Mouse (Mus musculus): Measurements from ENCODE around the gene Tmem163. TPM values are rescaled to one million over a fixed set of nuclear protein-coding genes. Genes with fewer than 3 reads are reported as not detected.

Gene Tmem163
- polyA plus RNA-seq, 1 experiment from 2014 or later: 50.5 TPM

GRCm38 (mm10) chr1:127482911-127483310, 196.4 kb downstream of the Tmem163 start:
- Histone ChIP-seq H3K36me3 (ENCODE audit: control insufficient read depth, insufficient read depth, low read length) (no peaks in the 10 kb centered on the region), H3K27ac (ENCODE audit: low read depth, low read length) (no peak overlapping the region), H3K9ac (ENCODE audit: low read depth, low read length) (no peak overlapping the region), H3K27me3 (replicated peaks; ENCODE audit: control insufficient read depth, insufficient read depth, low read length) (no peaks in the 10 kb centered on the region), H3K4me1 (ENCODE audit: control insufficient read depth, insufficient read depth, low read depth, low read length) (no peaks in the 10 kb centered on the region), H3K4me2 (ENCODE audit: low read length) (no peak overlapping the region), H3K9me3 (ENCODE audit: control insufficient read depth, low read length) (no peaks in the 10 kb centered on the region), H3K4me3 (ENCODE audit: low read length) (no peak overlapping the region)
- no peak for ATAC-seq
- WGBS: 74% methylated on average over 10 of the region's 10 CpGs

DNA sequence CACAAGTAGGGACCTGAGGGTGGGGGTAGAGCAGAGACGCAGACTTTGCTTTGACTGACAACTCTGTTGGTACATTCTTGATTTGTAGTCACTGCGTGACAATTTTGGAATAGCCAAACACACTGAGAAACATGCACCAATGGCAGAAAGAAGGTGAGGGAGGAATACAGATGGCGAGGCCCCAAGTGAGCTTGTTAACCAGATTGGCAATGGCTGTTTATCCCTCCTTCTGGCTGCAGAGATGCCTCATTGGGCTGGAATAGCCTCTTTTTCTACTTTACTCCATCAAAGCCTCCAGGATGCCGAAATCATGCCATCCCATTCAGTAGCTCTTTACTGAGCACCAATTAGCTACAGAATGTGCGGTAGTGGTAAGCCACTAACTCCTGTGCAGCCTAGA, 203.6 kb downstream of the Tmem163 start:
- Histone ChIP-seq H3K36me3 (ENCODE audit: control insufficient read depth, insufficient read depth, low read length) (no peaks in the 10 kb centered on the region; the same call in 1 of the 2 replicates), H3K4me3 (ENCODE audit: low read length) (no peak overlapping the region), H3K27ac (ENCODE audit: low read depth, low read length) (no peak overlapping the region), H3K27me3 (replicated peaks; ENCODE audit: control insufficient read depth, insufficient read depth, low read length) (no peaks in the 10 kb centered on the region), H3K9ac (ENCODE audit: low read depth, low read length) (no peak overlapping the region), H3K4me1 (ENCODE audit: control insufficient read depth, insufficient read depth, low read depth, low read length) (no peaks in the 10 kb centered on the region), H3K4me2 (ENCODE audit: low read length) (no peak overlapping the region), H3K9me3 (ENCODE audit: control insufficient read depth, low read length) (no peaks in the 10 kb centered on the region)
- WGBS: 86% methylated on average over 5 of the region's 5 CpGs
- no peak for ATAC-seq

GRCm38 (mm10) chr1:127470175-127470574, 209.2 kb downstream of the Tmem163 start:
- Histone ChIP-seq H3K27me3 (replicated peaks; ENCODE audit: control insufficient read depth, insufficient read depth, low read length) (no peaks in the 10 kb centered on the region), H3K9ac (ENCODE audit: low read depth, low read length) (no peak overlapping the region)

DNA sequence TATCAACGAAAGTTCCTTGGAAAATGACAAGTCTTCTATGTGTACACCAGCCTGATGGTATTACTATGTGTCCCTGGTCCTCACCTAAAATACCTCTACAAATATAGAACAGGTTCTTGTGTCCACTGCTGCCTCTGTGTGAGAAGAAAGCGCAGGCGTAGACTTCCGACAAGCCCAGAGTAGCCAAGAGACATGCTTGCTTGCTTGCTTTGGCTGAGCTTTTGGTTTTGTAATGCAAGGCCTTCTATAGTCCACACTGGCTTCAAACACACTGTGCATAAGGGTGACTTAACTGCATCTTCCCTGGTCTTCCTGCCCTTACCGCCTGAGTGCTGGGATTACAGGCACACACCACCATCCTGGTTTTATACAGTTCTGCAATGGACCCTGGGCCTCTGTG, 212.1 kb downstream of the Tmem163 start:
- no peak overlapping the region for H3K27ac ChIP-seq (ENCODE audit: low read depth, low read length)
- H3K36me3 ChIP-seq (ENCODE audit: control insufficient read depth, insufficient read depth, low read length): no peaks in the 10 kb centered on the region
- WGBS: 97% methylated on average over 5 of the region's 5 CpGs

More at GRCm38 (mm10) chr1:127470175-127470574, 209.2 kb downstream of the Tmem163 start:
- no peaks in the 10 kb centered on the region for H3K4me1 ChIP-seq (ENCODE audit: control insufficient read depth, insufficient read depth, low read depth, low read length)
- no peak for ATAC-seq
- whole genome bisulfite sequencing: 93% methylated on average over 4 of the region's 4 CpGs
- H3K27ac ChIP-seq (ENCODE audit: low read depth, low read length): no peak overlapping the region
- H3K9me3 ChIP-seq (ENCODE audit: control insufficient read depth, low read length): no peaks in the 10 kb centered on the region
- H3K36me3 ChIP-seq (ENCODE audit: control insufficient read depth, insufficient read depth, low read length): no peaks in the 10 kb centered on the region; the same call in 1 of the 2 replicates
- H3K4me2 ChIP-seq (ENCODE audit: low read length): no peak overlapping the region
- no peak overlapping the region for H3K4me3 ChIP-seq (ENCODE audit: low read length)

DNA sequence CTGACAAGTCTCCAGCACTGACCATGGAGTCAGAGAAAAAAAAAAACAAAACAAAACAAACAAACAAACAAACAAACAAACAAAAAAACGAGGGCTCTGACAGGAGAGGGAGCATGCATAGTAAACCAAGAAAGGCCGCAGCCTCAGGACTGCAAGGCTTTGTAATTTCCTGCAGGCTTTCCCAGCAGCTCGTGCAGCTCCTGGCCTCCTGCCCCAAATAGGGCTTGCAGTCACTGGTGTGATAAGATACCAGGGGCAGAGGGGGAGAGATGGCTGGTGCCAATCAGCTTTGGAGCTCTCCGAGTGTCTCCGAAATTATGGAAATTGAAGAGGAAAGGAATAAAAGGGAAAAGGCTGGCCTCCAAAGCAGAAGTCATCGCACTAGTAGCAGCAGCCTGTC, 214.1 kb downstream of the Tmem163 start:
- Histone ChIP-seq H3K27ac (ENCODE audit: low read depth, low read length) (no peak overlapping the region), H3K4me2 (ENCODE audit: low read length) (no peak overlapping the region), H3K4me3 (ENCODE audit: low read length) (no peak overlapping the region), H3K9me3 (ENCODE audit: control insufficient read depth, low read length) (no peaks in the 10 kb centered on the region), H3K4me1 (ENCODE audit: control insufficient read depth, insufficient read depth, low read depth, low read length) (no peaks in the 10 kb centered on the region), H3K36me3 (ENCODE audit: control insufficient read depth, insufficient read depth, low read length) (no peaks in the 10 kb centered on the region), H3K27me3 (replicated peaks; ENCODE audit: control insufficient read depth, insufficient read depth, low read length) (no peaks in the 10 kb centered on the region), H3K9ac (ENCODE audit: low read depth, low read length) (no peak overlapping the region)
- WGBS: 57% methylated on average over 6 of the region's 6 CpGs
- ATAC-seq: no peak

More for the DNA sequence above, 212.1 kb downstream of the Tmem163 start:
- no peak overlapping the region for H3K9ac ChIP-seq (ENCODE audit: low read depth, low read length)
- H3K9me3 ChIP-seq (ENCODE audit: control insufficient read depth, low read length): no peaks in the 10 kb centered on the region
- no peaks in the 10 kb centered on the region for H3K4me1 ChIP-seq (ENCODE audit: control insufficient read depth, insufficient read depth, low read depth, low read length)
- H3K4me2 ChIP-seq (ENCODE audit: low read length): no peak overlapping the region
- H3K27me3 ChIP-seq (replicated peaks; ENCODE audit: control insufficient read depth, insufficient read depth, low read length): no peaks in the 10 kb centered on the region
- ATAC-seq: no peak
- H3K4me3 ChIP-seq (ENCODE audit: low read length): no peak overlapping the region

GRCm38 (mm10) chr1:127464041-127464440, 215.3 kb downstream of the Tmem163 start:
- Histone ChIP-seq H3K4me3 (ENCODE audit: low read length) (no peak overlapping the region), H3K9ac (ENCODE audit: low read depth, low read length) (no peak overlapping the region), H3K9me3 (ENCODE audit: control insufficient read depth, low read length) (no peaks in the 10 kb centered on the region), H3K27ac (ENCODE audit: low read depth, low read length) (no peak overlapping the region), H3K36me3 (ENCODE audit: control insufficient read depth, insufficient read depth, low read length) (peaks cover 4% of the 10 kb centered on the region), H3K27me3 (replicated peaks; ENCODE audit: control insufficient read depth, insufficient read depth, low read length) (no peaks in the 10 kb centered on the region), H3K4me2 (ENCODE audit: low read length) (no peak overlapping the region), H3K4me1 (ENCODE audit: control insufficient read depth, insufficient read depth, low read depth, low read length) (no peaks in the 10 kb centered on the region; the same call in 1 of the 2 replicates)
- ATAC-seq: no peak
- 69% methylated on average over 6 of the region's 6 CpGs for WGBS

- WGBS: 65% methylated on average over 9 of the region's 9 CpGs
- peaks cover 8% of the 10 kb centered on the region for H3K4me1 ChIP-seq (ENCODE audit: control insufficient read depth, insufficient read depth, low read depth, low read length)
- H3K4me3 ChIP-seq (ENCODE audit: low read length): no peak overlapping the region
- H3K27ac ChIP-seq (ENCODE audit: low read depth, low read length): no peak overlapping the region
- no peaks in the 10 kb centered on the region for H3K27me3 ChIP-seq (replicated peaks; ENCODE audit: control insufficient read depth, insufficient read depth, low read length)
- H3K9me3 ChIP-seq (ENCODE audit: control insufficient read depth, low read length): no peaks in the 10 kb centered on the region
- H3K36me3 ChIP-seq (ENCODE audit: control insufficient read depth, insufficient read depth, low read length): peaks cover 4% of the 10 kb centered on the region
- H3K9ac ChIP-seq (ENCODE audit: low read depth, low read length): no peak overlapping the region
- H3K4me2 ChIP-seq (ENCODE audit: low read length): no peak overlapping the region
- ATAC-seq: no peak
Observed at GRCm38 (mm10) chr1:127461017-127461416, 218.3 kb downstream of the Tmem163 start.

DNA sequence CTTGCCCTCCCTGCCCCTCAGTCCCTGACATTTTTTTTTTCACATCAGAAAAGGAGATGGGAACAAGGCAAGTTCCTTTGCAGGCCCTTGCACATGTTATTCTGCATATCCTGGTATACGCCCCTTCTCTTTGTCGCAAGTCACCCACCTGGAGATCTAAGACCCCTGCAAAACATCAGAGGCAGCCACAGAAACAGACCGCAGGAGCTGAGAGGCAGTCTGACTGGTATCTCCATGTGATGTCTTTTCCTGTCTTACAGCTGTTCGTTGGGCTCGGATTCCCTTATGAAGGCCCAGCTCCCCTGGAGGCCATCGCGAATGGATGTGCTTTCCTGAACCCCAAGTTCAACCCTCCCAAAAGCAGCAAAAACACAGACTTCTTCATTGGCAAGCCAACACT, 219.8 kb downstream of the Tmem163 start:
- Histone ChIP-seq H3K27me3 (replicated peaks; ENCODE audit: control insufficient read depth, insufficient read depth, low read length) (no peaks in the 10 kb centered on the region), H3K4me1 (ENCODE audit: control insufficient read depth, insufficient read depth, low read depth, low read length) (peaks cover 8% of the 10 kb centered on the region), H3K9me3 (ENCODE audit: control insufficient read depth, low read length) (no peaks in the 10 kb centered on the region), H3K4me2 (ENCODE audit: low read length) (no peak overlapping the region), H3K9ac (ENCODE audit: low read depth, low read length) (no peak overlapping the region), H3K27ac (ENCODE audit: low read depth, low read length) (no peak overlapping the region), H3K4me3 (ENCODE audit: low read length) (no peak overlapping the region), H3K36me3 (ENCODE audit: control insufficient read depth, insufficient read depth, low read length) (peaks cover 4% of the 10 kb centered on the region)
- ATAC-seq: no peak
- WGBS: 76% methylated on average over 7 of the region's 7 CpGs

- Histone ChIP-seq H3K27me3 (replicated peaks; ENCODE audit: control insufficient read depth, insufficient read depth, low read length) (no peaks in the 10 kb centered on the region), H3K4me3 (ENCODE audit: low read length) (no peak overlapping the region), H3K4me2 (ENCODE audit: low read length) (no peak overlapping the region), H3K9me3 (ENCODE audit: control insufficient read depth, low read length) (no peaks in the 10 kb centered on the region), H3K9ac (ENCODE audit: low read depth, low read length) (no peak overlapping the region), H3K4me1 (ENCODE audit: control insufficient read depth, insufficient read depth, low read depth, low read length) (peaks cover 8% of the 10 kb centered on the region), H3K36me3 (ENCODE audit: control insufficient read depth, insufficient read depth, low read length) (peaks cover 4% of the 10 kb centered on the region), H3K27ac (ENCODE audit: low read depth, low read length) (peak overlapping the region; percentile 13; the same call in 1 of the 2 replicates)
- ATAC-seq: peak; percentile 78
- 14% methylated on average over 6 of the region's 6 CpGs for WGBS
Observed at GRCm38 (mm10) chr1:127459015-127459451, 220.3 kb downstream of the Tmem163 start.

GRCm38 (mm10) chr1:127453397-127453796, 226.0 kb downstream of the Tmem163 start:
- 93% methylated on average over 6 of the region's 6 CpGs for WGBS

More at GRCm38 (mm10) chr1:127453397-127453796, 226.0 kb downstream of the Tmem163 start:
- Histone ChIP-seq H3K4me1 (ENCODE audit: control insufficient read depth, insufficient read depth, low read depth, low read length) (peaks cover 2% of the 10 kb centered on the region; the same call in 1 of the 2 replicates), H3K27me3 (replicated peaks; ENCODE audit: control insufficient read depth, insufficient read depth, low read length) (no peaks in the 10 kb centered on the region), H3K27ac (ENCODE audit: low read depth, low read length) (no peak overlapping the region), H3K9me3 (ENCODE audit: control insufficient read depth, low read length) (peaks cover 4% of the 10 kb centered on the region), H3K36me3 (ENCODE audit: control insufficient read depth, insufficient read depth, low read length) (peaks cover 6% of the 10 kb centered on the region), H3K9ac (ENCODE audit: low read depth, low read length) (no peak overlapping the region), H3K4me2 (ENCODE audit: low read length) (no peak overlapping the region), H3K4me3 (ENCODE audit: low read length) (no peak overlapping the region)
- ATAC-seq: no peak
